Mouse (Mus musculus) E14TG2a.4 (cell line): ENCODE data around the gene Ttll3.

Experiments used
- CTCF ChIP-seq: conservative IDR thresholded peaks from 2 replicates; pipeline ENCODE4 v1.5.1; 2014; ENCODE audit warnings: low read length
- NANOG ChIP-seq: IDR thresholded peaks from 2 replicates; pipeline ENCODE4 v1.6.1; 2014; ENCODE audit warnings: borderline replicate concordance, low read length, mixed read lengths
- POU5F1 ChIP-seq: IDR thresholded peaks from 2 replicates; pipeline ENCODE4 v1.6.1; 2014; ENCODE audit warnings: low read length, borderline replicate concordance

DNA sequence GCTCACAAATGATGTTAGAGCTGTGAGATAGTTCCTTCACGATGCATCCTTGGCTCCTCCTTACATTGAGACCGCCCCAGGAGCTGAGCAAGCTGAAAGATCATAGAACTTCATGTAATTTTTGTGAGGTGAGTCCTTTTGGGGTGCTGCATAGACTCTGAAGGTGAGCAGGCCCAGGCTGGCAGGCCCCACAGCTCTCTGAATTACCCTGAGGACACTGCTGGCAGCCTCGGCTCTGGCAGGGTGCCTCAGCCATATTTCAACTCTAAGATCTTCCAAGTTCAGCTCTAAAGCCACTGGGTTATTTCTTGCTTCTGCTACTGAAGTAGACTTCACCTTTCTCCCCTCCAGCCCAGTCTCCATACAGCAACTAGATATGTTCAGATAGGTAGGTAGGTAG lies 51.6 kb downstream of the Ttll3 start:
- TF ChIP-seq POU5F1 (no peak), CTCF (no peak), NANOG (no peak)
